Mouse (Mus musculus) spleen, postnatal 36 days (tissue): Measurements from ENCODE around the gene Atf6.
A peak's percentile ranks its signal among the peaks of the same experiment; 100 is the strongest.

Experiments
- DNase-seq, 2 experiments: peaks; one replicate each; pipeline ENCODE4 v3.0.0; 2022; ENCODE audit warnings: low spot score in 2 of 2, mixed read lengths in 1 of 2

The Atf6 gene

GRCm38 (mm10) chr1:170850007-170850406 is 17.6 kb downstream of the Atf6 start:
- DNase-seq: no peak

GRCm38 (mm10) chr1:170845448-170846307 is 21.9 kb downstream of the Atf6 start:
- DNase-seq: no peak

GRCm38 (mm10) chr1:170844380-170844779 is 23.2 kb downstream of the Atf6 start:
- no peak for DNase-seq

GRCm38 (mm10) chr1:170839685-170840084 is 27.9 kb downstream of the Atf6 start:
- DNase-seq: no peak

GRCm38 (mm10) chr1:170834756-170835155 is 32.8 kb downstream of the Atf6 start:
- DNase-seq: peak; percentile 15 to 20

- no peak for DNase-seq
These were observed 37.8 kb downstream of the Atf6 start for GRCm38 (mm10) chr1:170829781-170830180.

GRCm38 (mm10) chr1:170829344-170829743 is 38.2 kb downstream of the Atf6 start:
- DNase-seq: no peak

- DNase-seq: no peak
These were observed 47.3 kb downstream of the Atf6 start for GRCm38 (mm10) chr1:170820103-170820814.

- DNase-seq: no peak
These were observed 52.1 kb downstream of the Atf6 start for GRCm38 (mm10) chr1:170815287-170816004.

- no peak for DNase-seq
These were observed 54.7 kb downstream of the Atf6 start for GRCm38 (mm10) chr1:170812822-170813221.

GRCm38 (mm10) chr1:170807600-170808270 is 59.8 kb downstream of the Atf6 start:
- DNase-seq: no peak

GRCm38 (mm10) chr1:170804721-170805120 is 62.9 kb downstream of the Atf6 start:
- DNase-seq: no peak

GRCm38 (mm10) chr1:170802669-170803068 is 64.9 kb downstream of the Atf6 start:
- no peak for DNase-seq

GRCm38 (mm10) chr1:170800694-170801093 is 66.9 kb downstream of the Atf6 start:
- DNase-seq: no peak

GRCm38 (mm10) chr1:170795741-170796347 is 71.7 kb downstream of the Atf6 start:
- peak; percentile 13 to 22 for DNase-seq

GRCm38 (mm10) chr1:170791542-170791941 is 76.0 kb downstream of the Atf6 start:
- DNase-seq: no peak

- no peak for DNase-seq
These were observed 76.6 kb downstream of the Atf6 start for GRCm38 (mm10) chr1:170791001-170791400.

GRCm38 (mm10) chr1:170787643-170788042 is 79.9 kb downstream of the Atf6 start:
- DNase-seq: no peak

- DNase-seq: no peak
These were observed 80.8 kb downstream of the Atf6 start for GRCm38 (mm10) chr1:170786570-170787341.

- no peak for DNase-seq
These were observed 89.9 kb downstream of the Atf6 start for GRCm38 (mm10) chr1:170777688-170778087.
